Mouse (Mus musculus): Measurements from ENCODE around the gene Itih2. TPM values are rescaled to one million over a fixed set of nuclear protein-coding genes. Genes with fewer than 3 reads are reported as not detected.

The Itih2 gene
- total RNA-seq, 2 experiments from 2014 or later = 0.40 to 0.74 TPM

DNA sequence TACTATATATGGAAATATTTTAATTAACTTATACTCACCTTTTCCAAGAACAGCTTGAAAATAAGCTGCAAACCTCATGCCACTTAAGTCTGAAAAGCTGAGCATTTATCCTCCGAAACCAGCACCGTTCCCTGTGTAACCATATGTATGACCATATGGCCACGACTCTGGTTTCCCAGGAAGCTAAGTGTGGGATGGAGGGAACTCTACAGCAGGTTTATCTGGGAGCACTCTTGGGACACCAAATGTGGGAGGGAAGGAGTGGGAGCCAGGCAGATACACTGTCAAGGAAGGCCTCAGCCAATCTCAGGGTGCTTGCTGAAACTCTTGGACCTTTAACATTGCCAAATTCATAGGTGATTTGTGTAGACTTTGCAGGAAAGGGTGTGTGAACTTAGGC lies 80.3 kb downstream of the Itih2 start:
- intact Hi-C loops (cut with DNase I; ENCODE audit: low total_unique reads) = no loop called here
- DNase-seq = no peak

DNA sequence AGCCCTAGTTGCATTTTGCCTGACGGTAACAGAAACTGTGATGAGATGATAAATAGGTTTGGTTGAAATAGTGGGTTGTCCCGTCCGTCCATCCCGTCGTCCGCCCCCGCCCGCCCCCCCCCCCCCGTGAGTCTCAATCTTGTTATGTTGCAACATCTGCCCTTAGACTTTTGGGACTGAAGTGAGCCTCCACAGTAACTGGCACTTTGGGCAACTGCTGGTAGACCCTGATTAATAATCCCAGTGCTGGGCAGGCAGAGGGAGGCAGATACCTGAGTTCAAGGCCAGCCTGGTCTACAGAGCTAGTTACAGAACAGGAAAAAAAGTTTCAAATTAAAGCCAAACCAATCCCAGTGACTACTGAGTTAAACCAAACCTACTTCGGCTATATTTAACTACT lies 81.7 kb downstream of the Itih2 start:
- intact Hi-C loops (cut with DNase I; ENCODE audit: low total_unique reads) = no loop called here
- no peak for DNase-seq

GRCm38 (mm10) chr2:10048461-10048860 lies 82.7 kb downstream of the Itih2 start, which contains the start of gene Taf3:
Gene Taf3 (minus strand): TSS chr2:10048596.
- DNase-seq = peak; percentile 96
- intact Hi-C loops (cut with DNase I; ENCODE audit: low total_unique reads) = no loop called here

GRCm38 (mm10) chr2:10047758-10048436 lies 83.3 kb downstream of the Itih2 start:
- DNase-seq = peak; percentile 12
- intact Hi-C loops (cut with DNase I; ENCODE audit: low total_unique reads) = no loop called here

Other genes with a start within 250 kb of the Itih2 start
- not detected for gene 9230102O04Rik, start 241.9 kb downstream of the Itih2 start, total RNA-seq (2021)
- gene Gata3, start 241.4 kb downstream of the Itih2 start, total RNA-seq (2021) = under 1 TPM; 0.31 to 0.55 TPM
- gene Taf3, start 82.8 kb downstream of the Itih2 start, total RNA-seq (2021) = 1 to 10 TPM; 6.0 to 6.6 TPM
- 100 to 1,000 TPM; 725 to 812 TPM for gene Atp5c1, start 50.9 kb downstream of the Itih2 start, total RNA-seq (2021)
- 1 to 10 TPM; 4.8 to 5.1 TPM for gene Kin, start 50.8 kb downstream of the Itih2 start, total RNA-seq (2021)
- gene Itih5, start 22.2 kb upstream of the Itih2 start, total RNA-seq (2021) = 10 to 100 TPM; 40.5 to 50.8 TPM
- under 1 TPM; 0.31 to 0.40 TPM for gene Sfmbt2, start 239.1 kb upstream of the Itih2 start, total RNA-seq (2021)